Mouse (Mus musculus) ES-Bruce4 (cell line): ENCODE measurements around the gene Sod1.

ENCODE experiments used
- CTCF ChIP-seq: IDR thresholded peaks from one replicate; pipeline ENCODE4 v1.8.1; 2011; ENCODE audit warnings: low read depth, low read length
- EP300 ChIP-seq: IDR thresholded peaks from 2 replicates; pipeline ENCODE4 v1.6.1; 2011; ENCODE audit warnings: low read depth, low read length; ENCODE audit not compliant: insufficient read depth
- POLR2A ChIP-seq: IDR thresholded peaks from one replicate; pipeline ENCODE4 v1.8.1; 2011; ENCODE audit warnings: low read length; ENCODE audit not compliant: insufficient read depth

GRCm38 (mm10) chr16:90216414-90216813 is 4.1 kb upstream of the Sod1 start:
- TF ChIP-seq CTCF = no peak
- TF ChIP-seq POLR2A = no peak
- no peak for TF ChIP-seq EP300
